Mouse (Mus musculus) hindbrain, embryonic 14.5 days (tissue): ENCODE measurements at regions not wholly inside any gene's neighbourhood (a gene's known extent, or its start where the extent isn't known, plus 50 kb on each side); places are given as distances from the start of the nearest gene placed in this dataset.

Experiments used
- ATAC-seq: fragments of 200-750 bp; cut with Nextera tagmentation; 2 replicates; pipeline ENCODE4 v1.8.0; 2017; ENCODE audit warnings: moderate number of reproducible peaks, mild to moderate bottlenecking, moderate TSS enrichment, moderate library complexity; ENCODE audit not compliant: low FRiP score
- DNase-seq: peaks from one replicate; pipeline ENCODE4 v3.0.0-alpha.2; 2015; ENCODE audit warnings: low spot score
- H3K27ac ChIP-seq: fragments of 300-500 bp; sonication (generic); 2 replicates; pipeline ENCODE4 v1.5.1; 2014; ENCODE audit warnings: mild to moderate bottlenecking, moderate library complexity
- H3K27me3 ChIP-seq: fragments of 300-500 bp; sonication (generic); 2 replicates; pipeline ENCODE4 v1.6.1; 2014; ENCODE audit warnings: mild to moderate bottlenecking, low read length, mixed read lengths; ENCODE audit not compliant: control insufficient read depth, insufficient read depth
- H3K36me3 ChIP-seq: fragments of 300-500 bp; sonication (generic); replicated peaks from 2 replicates; pipeline ENCODE4 v1.6.1; 2014; ENCODE audit not compliant: control insufficient read depth, insufficient read depth
- H3K4me1 ChIP-seq: fragments of 300-500 bp; sonication (generic); replicated peaks from 2 replicates; pipeline ENCODE4 v1.6.1; 2014; ENCODE audit warnings: antibody characterized with exemption, low read length, mixed read lengths; ENCODE audit not compliant: control insufficient read depth, insufficient read depth
- H3K4me2 ChIP-seq: fragments of 300-500 bp; sonication (generic); replicated peaks from 2 replicates; pipeline ENCODE4 v1.6.1; 2014; ENCODE audit warnings: mild to moderate bottlenecking, moderate library complexity
- H3K4me3 ChIP-seq: fragments of 300-500 bp; sonication (generic); replicated peaks from 2 replicates; pipeline ENCODE4 v1.5.1; 2014; ENCODE audit warnings: mild to moderate bottlenecking, low read length
- H3K9ac ChIP-seq: fragments of 300-500 bp; sonication (generic); 2 replicates; pipeline ENCODE4 v1.6.1; 2014
- H3K9me3 ChIP-seq: fragments of 300-500 bp; sonication (generic); 2 replicates; pipeline ENCODE4 v1.6.1; 2016; ENCODE audit warnings: low read length; ENCODE audit not compliant: control insufficient read depth
- WGBS: fragments of 180-500 bp; shearing (Covaris S2); extraction: QIAGEN DNeasy Blood & Tissue Kit; methylation state at CpG from one replicate; pipeline ENCODE4 v1.1.7; 2014; 5-methylcytosine and 5-hydroxymethylcytosine counted together

- Histone ChIP-seq H3K4me1 (no peaks in the 10 kb centered on the region; the same call in 1 of the 2 replicates), H3K9me3 (no peaks in the 10 kb centered on the region), H3K27me3 (no peaks in the 10 kb centered on the region), H3K27ac (no peak overlapping the region), H3K4me3 (no peak overlapping the region), H3K4me2 (no peak overlapping the region), H3K36me3 (no peaks in the 10 kb centered on the region), H3K9ac (no peak overlapping the region)
- whole genome bisulfite sequencing: 80% methylated on average over 9 of the region's 9 CpGs
- ATAC-seq: no peak
- no peak for DNase-seq
These were observed 387.5 kb upstream of the Slc7a11 start for GRCm38 (mm10) chr3:50830926-50831325.

- 74% methylated on average over 4 of the region's 4 CpGs for WGBS
- H3K36me3 ChIP-seq: no peaks in the 10 kb centered on the region
- H3K4me2 ChIP-seq: no peak overlapping the region
- H3K9ac ChIP-seq: no peak overlapping the region
- ATAC-seq (no peak), DNase-seq (no peak)
- no peak overlapping the region for H3K4me3 ChIP-seq
- no peak overlapping the region for H3K27ac ChIP-seq
- no peaks in the 10 kb centered on the region for H3K9me3 ChIP-seq
- H3K27me3 ChIP-seq: no peaks in the 10 kb centered on the region
- 0 out of 2 replicates have a peak, but pooled peaks cover 7% of the 10 kb centered on the region for H3K4me1 ChIP-seq
These were observed 382.0 kb upstream of the Noct start for GRCm38 (mm10) chr3:50842216-50842615.

- 0 out of 2 replicates have a peak, but pooled peaks cover 11% of the 10 kb centered on the region for H3K4me1 ChIP-seq
- H3K9me3 ChIP-seq: no peaks in the 10 kb centered on the region
- H3K4me2 ChIP-seq: no peak overlapping the region
- ATAC-seq (peak; percentile 70; the same call in 1 of the 2 replicates), DNase-seq (no peak)
- H3K27ac ChIP-seq: no peak overlapping the region
- WGBS: 58% methylated on average over 8 of the region's 8 CpGs
- no peak overlapping the region for H3K9ac ChIP-seq
- no peaks in the 10 kb centered on the region for H3K36me3 ChIP-seq
- H3K27me3 ChIP-seq: no peaks in the 10 kb centered on the region
- no peak overlapping the region for H3K4me3 ChIP-seq
These were observed 379.4 kb upstream of the Noct start for GRCm38 (mm10) chr3:50844835-50845301.

GRCm38 (mm10) chr3:50845311-50845710, 378.9 kb upstream of the Noct start:
- Histone ChIP-seq H3K36me3 (no peaks in the 10 kb centered on the region), H3K4me1 (0 out of 2 replicates have a peak, but pooled peaks cover 11% of the 10 kb centered on the region), H3K4me3 (no peak overlapping the region), H3K9ac (no peak overlapping the region), H3K9me3 (no peaks in the 10 kb centered on the region), H3K27ac (no peak overlapping the region), H3K4me2 (no peak overlapping the region), H3K27me3 (no peaks in the 10 kb centered on the region)
- no peak for ATAC-seq
- WGBS: 33% methylated on average over 2 of the region's 2 CpGs
- no peak for DNase-seq

GRCm38 (mm10) chr3:50848528-50848927, 375.7 kb upstream of the Noct start:
- H3K36me3 ChIP-seq: no peaks in the 10 kb centered on the region
- no peak for DNase-seq
- no peaks in the 10 kb centered on the region for H3K9me3 ChIP-seq
- H3K4me2 ChIP-seq: no peak overlapping the region
- 0 out of 2 replicates have a peak, but pooled peaks cover 11% of the 10 kb centered on the region for H3K4me1 ChIP-seq
- ATAC-seq: no peak
- H3K4me3 ChIP-seq: no peak overlapping the region
- H3K27me3 ChIP-seq: no peaks in the 10 kb centered on the region
- WGBS: 74% methylated on average over 3 of the region's 3 CpGs
- H3K27ac ChIP-seq: no peak overlapping the region
- H3K9ac ChIP-seq: no peak overlapping the region

GRCm38 (mm10) chr3:50851083-50851637, 373.1 kb upstream of the Noct start:
- Histone ChIP-seq H3K9me3 (no peaks in the 10 kb centered on the region), H3K9ac (no peak overlapping the region), H3K4me1 (0 out of 2 replicates have a peak, but pooled peaks cover 4% of the 10 kb centered on the region), H3K4me3 (no peak overlapping the region), H3K4me2 (no peak overlapping the region), H3K27ac (no peak overlapping the region), H3K36me3 (no peaks in the 10 kb centered on the region), H3K27me3 (no peaks in the 10 kb centered on the region)
- WGBS: 65% methylated on average over 5 of the region's 5 CpGs
- ATAC-seq: no peak
- no peak for DNase-seq

GRCm38 (mm10) chr3:50867105-50867504, 357.1 kb upstream of the Noct start:
- no peak overlapping the region for H3K4me3 ChIP-seq
- no peak for ATAC-seq
- WGBS: 100% methylated on average over 1 of the region's 1 CpGs
- no peak for DNase-seq
- H3K27me3 ChIP-seq: no peaks in the 10 kb centered on the region
- no peaks in the 10 kb centered on the region for H3K9me3 ChIP-seq
- no peak overlapping the region for H3K27ac ChIP-seq
- H3K4me2 ChIP-seq: no peak overlapping the region
- no peaks in the 10 kb centered on the region for H3K4me1 ChIP-seq
- no peaks in the 10 kb centered on the region for H3K36me3 ChIP-seq
- H3K9ac ChIP-seq: no peak overlapping the region

GRCm38 (mm10) chr3:50869211-50869610, 355.0 kb upstream of the Noct start:
- H3K9ac ChIP-seq: no peak overlapping the region
- DNase-seq: no peak
- no peak overlapping the region for H3K4me2 ChIP-seq
- H3K27me3 ChIP-seq: no peaks in the 10 kb centered on the region
- WGBS: 96% methylated on average over 3 of the region's 3 CpGs
- no peaks in the 10 kb centered on the region for H3K36me3 ChIP-seq
- H3K4me3 ChIP-seq: no peak overlapping the region
- no peak for ATAC-seq
- H3K27ac ChIP-seq: no peak overlapping the region
- no peaks in the 10 kb centered on the region for H3K9me3 ChIP-seq
- H3K4me1 ChIP-seq: no peaks in the 10 kb centered on the region

GRCm38 (mm10) chr3:50879050-50879449, 345.2 kb upstream of the Noct start:
- H3K9ac ChIP-seq: no peak overlapping the region
- H3K9me3 ChIP-seq: no peaks in the 10 kb centered on the region
- H3K27me3 ChIP-seq: no peaks in the 10 kb centered on the region
- ATAC-seq: no peak
- WGBS: 72% methylated on average over 4 of the region's 4 CpGs
- no peak overlapping the region for H3K4me3 ChIP-seq
- peaks cover 10% of the 10 kb centered on the region for H3K4me1 ChIP-seq
- no peaks in the 10 kb centered on the region for H3K36me3 ChIP-seq
- no peak overlapping the region for H3K27ac ChIP-seq
- no peak overlapping the region for H3K4me2 ChIP-seq
- no peak for DNase-seq

GRCm38 (mm10) chr3:50879595-50879994, 344.7 kb upstream of the Noct start:
- H3K4me1 ChIP-seq: peaks cover 10% of the 10 kb centered on the region
- H3K4me2 ChIP-seq: no peak overlapping the region
- H3K4me3 ChIP-seq: no peak overlapping the region
- no peak overlapping the region for H3K9ac ChIP-seq
- H3K9me3 ChIP-seq: no peaks in the 10 kb centered on the region
- ATAC-seq: no peak
- H3K36me3 ChIP-seq: no peaks in the 10 kb centered on the region
- H3K27ac ChIP-seq: no peak overlapping the region
- no peaks in the 10 kb centered on the region for H3K27me3 ChIP-seq
- no peak for DNase-seq
- 88% methylated on average over 8 of the region's 8 CpGs for WGBS
